Mouse (Mus musculus): Measurements from ENCODE around the gene Ptprf.

- TF ChIP-seq CTCF (IDR thresholded peaks at IDR 0.05) (no peak), EP300 (IDR thresholded peaks at IDR 0.05) (no peak)
These were observed 95.0 kb downstream of the Ptprf start for GRCm38 (mm10) chr4:118196185-118196584.

Measured in lung, postnatal 0 days (tissue).